8 mouse cellular contexts compared by ENCODE assay signal in genomic region chr4:118152020-118152785, GRCm38 (mm10). TPM values are rescaled to one million over a fixed set of nuclear protein-coding genes. Genes with fewer than 3 reads are reported as not detected.
A peak's percentile ranks its signal among the peaks of the same experiment; 100 is the strongest.
DNase-seq lines count a peak whose midpoint lies in the region; ATAC-seq and TF ChIP-seq lines count a peak whose summit lies in the region.
"Had no signal": no experiment of that assay in that cellular context is flagged by ENCODE, and none has a peak within 500 bp of the region (broad histone marks: within the 10 kb centered on the region; RNA-seq: fewer than 3 reads in every experiment).

No protein-coding gene starts in this region.

- peak overlapping the region; percentile 95 for H3K27ac ChIP-seq in gastrocnemius, adult 2 months
- H3K27ac ChIP-seq: heart, embryonic 15.5 days had no signal

- TF ChIP-seq CTCF in G1E (IDR thresholded peaks at IDR 0.05; ENCODE audit: low read depth, low read length) = no peak
- no peak for TF ChIP-seq CTCF in gastrocnemius, adult 2 months (IDR thresholded peaks at IDR 0.05)

- H3K9me3 ChIP-seq in G1E (replicated peaks) = no peaks in the 10 kb centered on the region
- H3K9me3 ChIP-seq: heart, embryonic 15.5 days had no signal

- H3K36me3 ChIP-seq in G1E (replicated peaks) = peaks cover 97% of the 10 kb centered on the region

- intact Hi-C loops in gastrocnemius, adult 2 months (cut with DNase I) = no loop called here

- no peak overlapping the region for H3K4me3 ChIP-seq in G1E (ENCODE audit: low read depth, low read length)
- H3K4me3 ChIP-seq in gastrocnemius, adult 2 months = no peak overlapping the region
- H3K4me3 ChIP-seq: heart, embryonic 15.5 days had no signal

- peak; percentile 22 for DNase-seq in 416B (ENCODE audit: low read depth)
- DNase-seq in G1E (ENCODE audit: low spot score) = peak; percentile 36
- DNase-seq in gastrocnemius, adult 2 months = peak; percentile 92
- peak; percentile 25 for DNase-seq in lung, postnatal 10 days
- DNase-seq in kidney, adult 11 months = no peak
- no peak for DNase-seq in adrenal gland, postnatal 36 days
- DNase-seq in MN1 (ENCODE audit: low spot score) = no peak

- ATAC-seq in G1E (ENCODE audit: extremely low read depth, insufficient number of reproducible peaks, low FRiP score, poor library complexity, severe bottlenecking) = 0 out of 2 replicates have a peak, but pooled peaks have one; percentile 43

- peaks cover 44% of the 10 kb centered on the region for H3K4me1 ChIP-seq in G1E (ENCODE audit: insufficient read depth, low read depth, low read length)

- H3K27me3 ChIP-seq in G1E (ENCODE audit: insufficient read depth, low read length) = no peaks in the 10 kb centered on the region
- H3K27me3 ChIP-seq: heart, embryonic 15.5 days had no signal

RNA-seq across cellular contexts. Expression of gene St3gal3, which starts 17.5 kb away (rescaled TPM):
- total RNA-seq in G1E (2014; fragmentation: Nextera tagmentation) = 13.4 and 24.6 TPM in 2 replicates
- 6.9 and 10.3 TPM in 2 replicates for total RNA-seq in G1E (2017)
- polyA plus RNA-seq in G1E (2012) = 13.8 and 13.9 TPM in 2 replicates
- total RNA-seq in gastrocnemius, adult 2 months (2021) = 10 to 100 TPM; 73.4 to 75.0 TPM
- 10 to 100 TPM; 30.4 to 33.7 TPM for total RNA-seq in adrenal gland, postnatal 36 days (2021)

RNA-seq across cellular contexts. Expression of gene Kdm4a, which starts 27.6 kb away (rescaled TPM):
- total RNA-seq in G1E (2014; fragmentation: Nextera tagmentation) = 46.7 and 49.9 TPM in 2 replicates
- 48.7 and 50.5 TPM in 2 replicates for total RNA-seq in G1E (2017)
- 34.0 and 39.4 TPM in 2 replicates for polyA plus RNA-seq in G1E (2012)
- 10 to 100 TPM; 18.0 to 34.4 TPM for total RNA-seq in gastrocnemius, adult 2 months (2021)
- 10 to 100 TPM; 35.7 to 43.4 TPM for total RNA-seq in adrenal gland, postnatal 36 days (2021)

Comparison
In these comparisons a context has a peak if more than half of its experiments do, and no peak if none do; other contexts are left out.
1. DNase-seq: peak in 416B (single experiment), G1E (single experiment), gastrocnemius, adult 2 months (single experiment) and lung, postnatal 10 days (single experiment); none in kidney, adult 11 months (single experiment), adrenal gland, postnatal 36 days (0 of 2) and MN1 (single experiment).